Mouse (Mus musculus): Measurements from ENCODE around the gene Gm35315. TPM values are rescaled to one million over a fixed set of nuclear protein-coding genes. Genes with fewer than 3 reads are reported as not detected.
A peak's percentile ranks its signal among the peaks of the same experiment; 100 is the strongest.
"Not testable (repeated sequence)": the region's sequence is repeated elsewhere in the genome, so short reads cannot be mapped to it uniquely, and the experiment has no call there.

Gm35315 gene
- total and polyA plus RNA-seq, 3 experiments: not detected

DNA sequence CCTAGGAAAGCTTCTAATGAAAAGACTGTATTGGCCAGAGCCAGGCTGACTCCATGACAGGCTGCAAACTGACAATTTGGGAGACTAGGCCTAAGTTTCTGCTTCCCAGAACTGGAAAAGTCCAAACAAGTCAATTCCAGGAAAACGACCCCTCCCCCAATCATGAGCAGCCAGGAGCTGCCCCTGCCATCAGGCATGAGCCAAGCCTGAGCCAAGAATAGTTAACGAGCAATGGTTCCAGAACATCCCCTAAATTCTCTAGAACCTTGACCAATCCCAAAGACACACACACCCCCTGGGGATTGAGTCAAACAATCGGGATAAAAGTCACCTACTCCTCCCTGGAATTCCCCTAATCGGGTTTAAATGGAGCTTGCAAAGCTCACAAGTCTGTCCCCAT lies 11.3 kb downstream of the Gm35315 start:
- whole genome bisulfite sequencing: 55% methylated on average over 4 of the region's 4 CpGs
- no peaks in the 10 kb centered on the region for H3K4me1 ChIP-seq (ENCODE audit: control insufficient read depth, insufficient read depth, low read length)
- no peak overlapping the region for H3K4me3 ChIP-seq
- no peaks in the 10 kb centered on the region for H3K36me3 ChIP-seq (ENCODE audit: control insufficient read depth, insufficient read depth, low read length)
- no peaks in the 10 kb centered on the region for H3K79me2 ChIP-seq (replicated peaks; ENCODE audit: control insufficient read depth, insufficient read depth, low read length)
- TF ChIP-seq CTCF (IDR thresholded peaks at IDR 0.05) (no peak), POLR2A (IDR thresholded peaks at IDR 0.05; ENCODE audit: insufficient read depth, low read depth, low read length) (no peak), EP300 (IDR thresholded peaks at IDR 0.05; ENCODE audit: insufficient read depth, low read depth, low read length) (no peak)
- no peak overlapping the region for H3K27ac ChIP-seq
- H3K9ac ChIP-seq (ENCODE audit: low read depth, low read length): no peak overlapping the region
- H3K27me3 ChIP-seq (ENCODE audit: control insufficient read depth, insufficient read depth, low read length): no peaks in the 10 kb centered on the region
- no peak for DNase-seq
- intact Hi-C loops (cut with DNase I): no loop called here

DNA sequence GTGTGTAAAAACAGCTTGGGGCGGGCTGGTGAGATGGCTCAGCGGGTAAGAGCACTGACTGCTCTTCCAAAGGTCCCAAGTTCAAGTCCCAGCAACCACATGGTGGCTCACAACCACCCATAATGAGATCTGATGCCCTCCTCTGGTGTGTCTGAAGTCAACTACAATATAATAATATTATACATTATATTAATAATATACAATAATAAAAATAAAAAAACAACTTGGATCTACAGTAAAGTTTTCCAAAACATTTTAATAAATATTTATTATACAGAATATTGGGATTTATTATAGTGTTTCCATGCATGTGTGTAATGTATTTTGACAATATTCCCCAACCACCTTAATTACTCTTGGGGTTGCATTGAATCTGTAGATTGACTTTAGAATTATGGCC lies 21.8 kb downstream of the Gm35315 start, which contains the start of gene Gm17655:
Gene Gm17655, minus strand, starts transcription at position 101 of the 400 bp plus-strand sequence.
- H3K4me3 ChIP-seq; H3K27me3 ChIP-seq (ENCODE audit: control insufficient read depth, insufficient read depth, low read length); H3K36me3 ChIP-seq (ENCODE audit: control insufficient read depth, insufficient read depth, low read length); H3K27ac ChIP-seq; DNase-seq; H3K4me1 ChIP-seq (ENCODE audit: control insufficient read depth, insufficient read depth, low read length); H3K79me2 ChIP-seq (replicated peaks; ENCODE audit: control insufficient read depth, insufficient read depth, low read length); H3K9ac ChIP-seq (ENCODE audit: low read depth, low read length); intact Hi-C loops (cut with DNase I): not testable (repeated sequence)
- 82% methylated on average over 2 of the region's 2 CpGs for WGBS

DNA sequence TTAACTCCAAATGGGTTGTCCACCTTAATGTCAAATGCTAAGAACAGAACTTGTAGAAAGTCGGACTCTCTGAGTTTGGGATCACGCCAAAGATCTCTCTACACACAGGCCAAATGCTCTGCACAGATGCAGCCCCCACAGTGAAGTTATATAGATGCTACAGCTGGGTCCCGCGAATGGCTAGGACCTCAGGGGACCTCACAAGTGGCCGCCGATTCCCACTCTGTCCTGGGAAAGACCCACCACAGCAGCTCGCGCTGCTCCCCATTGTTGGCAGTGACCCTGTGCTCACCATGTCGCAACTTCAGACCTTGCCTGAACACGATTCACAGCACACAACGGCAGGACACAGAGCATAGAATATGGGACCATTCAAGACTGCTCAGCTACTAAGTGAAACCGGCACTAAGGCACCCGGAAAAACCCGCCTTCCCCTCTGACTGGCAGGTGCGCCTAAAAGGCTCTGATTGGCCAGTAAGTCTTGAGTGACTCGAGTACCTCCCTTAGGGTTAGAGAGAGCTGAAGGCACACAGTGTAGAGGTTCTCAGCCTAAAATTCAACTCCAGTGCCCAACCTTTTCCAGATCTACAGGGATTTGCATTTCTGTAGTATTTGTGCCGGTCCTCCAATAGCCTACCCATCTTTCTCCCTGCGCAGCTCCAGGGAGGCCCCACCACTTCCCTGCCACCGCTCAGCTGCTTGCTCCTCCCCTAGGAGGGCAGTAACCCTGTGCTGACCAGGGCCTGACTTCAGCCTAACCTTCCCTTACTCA lies 36.4 kb downstream of the Gm35315 start:
- no peaks in the 10 kb centered on the region for H3K36me3 ChIP-seq (ENCODE audit: control insufficient read depth, insufficient read depth, low read length)
- intact Hi-C loops (cut with DNase I): loop anchor here (5.0 to 10.0 kb wide), 4 partner anchors 34 to 133 kb away; partner anchors contain the start of genes Chfr, Gm15446, Gm35315 and Zfp932
- 0 out of 2 replicates have a peak, but pooled peaks have one; percentile 6 for TF ChIP-seq EP300 (IDR thresholded peaks at IDR 0.05; ENCODE audit: insufficient read depth, low read depth, low read length)
- TF ChIP-seq CTCF (IDR thresholded peaks at IDR 0.05): no peak
- peak; percentile 58 for TF ChIP-seq POLR2A (IDR thresholded peaks at IDR 0.05; ENCODE audit: insufficient read depth, low read depth, low read length)
- 1% methylated on average over 19 of the region's 19 CpGs for WGBS
- DNase-seq: peak; percentile 87 to 91
- peak overlapping the region; percentile 77 for H3K9ac ChIP-seq (ENCODE audit: low read depth, low read length)
- H3K79me2 ChIP-seq (replicated peaks; ENCODE audit: control insufficient read depth, insufficient read depth, low read length): no peaks in the 10 kb centered on the region
- no peaks in the 10 kb centered on the region for H3K4me1 ChIP-seq (ENCODE audit: control insufficient read depth, insufficient read depth, low read length)
- H3K27ac ChIP-seq: peak overlapping the region; percentile 79
- H3K27me3 ChIP-seq (ENCODE audit: control insufficient read depth, insufficient read depth, low read length): no peaks in the 10 kb centered on the region
- H3K4me3 ChIP-seq: peak overlapping the region; percentile 85

Other genes with a start within 250 kb of the Gm35315 start
- 1 to 10 TPM; 2.9 to 3.1 TPM for gene Gm15446, start 171.0 kb downstream of the Gm35315 start, total RNA-seq (2021)
- 1.2 and 2.0 TPM in 2 replicates for gene Gm15446, start 171.0 kb downstream of the Gm35315 start, polyA plus RNA-seq (2012; rRNA removed)
- gene Zfp932, start 97.9 kb downstream of the Gm35315 start, total RNA-seq (2021): 1 to 10 TPM; 6.6 to 7.6 TPM
- gene Zfp932, start 97.9 kb downstream of the Gm35315 start, polyA plus RNA-seq (2012; rRNA removed): 2.5 and 7.7 TPM in 2 replicates
- gene Gm17655, start 21.9 kb downstream of the Gm35315 start, total RNA-seq (2021): 1 to 10 TPM in 1 of 2 experiments, under 1 TPM in 1; 0.98 to 3.1 TPM
- gene Gm17655, start 21.9 kb downstream of the Gm35315 start, polyA plus RNA-seq (2012; rRNA removed): 0.12 and 0.53 TPM in 2 replicates
- gene Plcxd1, start 5.5 kb upstream of the Gm35315 start, total RNA-seq (2021): not detected
- 0.06 and 0.64 TPM in 2 replicates for gene Plcxd1, start 5.5 kb upstream of the Gm35315 start, polyA plus RNA-seq (2012; rRNA removed)
- gene Gtpbp6, start 13.8 kb upstream of the Gm35315 start, total RNA-seq (2021): 10 to 100 TPM; 26.0 to 27.3 TPM
- 33.5 and 36.6 TPM in 2 replicates for gene Gtpbp6, start 13.8 kb upstream of the Gm35315 start, polyA plus RNA-seq (2012; rRNA removed)
- gene Zfp605, start 15.7 kb upstream of the Gm35315 start, total RNA-seq (2021): 1 to 10 TPM; 2.2 to 3.3 TPM
- 0.68 and 1.2 TPM in 2 replicates for gene Zfp605, start 15.7 kb upstream of the Gm35315 start, polyA plus RNA-seq (2012; rRNA removed)
- gene Chfr, start 41.4 kb upstream of the Gm35315 start, total RNA-seq (2021): 10 to 100 TPM; 11.3 to 14.5 TPM
- 16.2 and 21.7 TPM in 2 replicates for gene Chfr, start 41.4 kb upstream of the Gm35315 start, polyA plus RNA-seq (2012; rRNA removed)
- gene Golga3, start 82.3 kb upstream of the Gm35315 start, total RNA-seq (2021): 10 to 100 TPM; 47.2 to 53.6 TPM
- 9.8 and 18.8 TPM in 2 replicates for gene Golga3, start 82.3 kb upstream of the Gm35315 start, polyA plus RNA-seq (2012; rRNA removed)
- 10 to 100 TPM; 27.5 to 32.7 TPM for gene Ankle2, start 136.6 kb upstream of the Gm35315 start, total RNA-seq (2021)
- 6.7 and 10.0 TPM in 2 replicates for gene Ankle2, start 136.6 kb upstream of the Gm35315 start, polyA plus RNA-seq (2012; rRNA removed)
- gene Pgam5, start 175.5 kb upstream of the Gm35315 start, total RNA-seq (2021): 10 to 100 TPM; 31.3 to 33.6 TPM
- gene Pgam5, start 175.5 kb upstream of the Gm35315 start, polyA plus RNA-seq (2012; rRNA removed): 20.9 and 29.3 TPM in 2 replicates
- 100 to 1,000 TPM; 107 to 137 TPM for gene Pxmp2, start 191.8 kb upstream of the Gm35315 start, total RNA-seq (2021)
- 85.0 and 101 TPM in 2 replicates for gene Pxmp2, start 191.8 kb upstream of the Gm35315 start, polyA plus RNA-seq (2012; rRNA removed)
- gene Pole, start 191.9 kb upstream of the Gm35315 start, total RNA-seq (2021): 1 to 10 TPM; 1.7 to 2.8 TPM
- 1.2 and 1.3 TPM in 2 replicates for gene Pole, start 191.9 kb upstream of the Gm35315 start, polyA plus RNA-seq (2012; rRNA removed)
- not detected for gene P2rx2, start 248.8 kb upstream of the Gm35315 start, total RNA-seq (2021)
- 0.12 TPM in 1 of 2 replicates, not detected in the other for gene P2rx2, start 248.8 kb upstream of the Gm35315 start, polyA plus RNA-seq (2012; rRNA removed)